Mouse (Mus musculus): ENCODE results near the gene Pold4.
"Not testable (repeated sequence)": the region's sequence is repeated elsewhere in the genome, so short reads cannot be mapped to it uniquely, and the experiment has no call there.

Pold4 gene

DNA sequence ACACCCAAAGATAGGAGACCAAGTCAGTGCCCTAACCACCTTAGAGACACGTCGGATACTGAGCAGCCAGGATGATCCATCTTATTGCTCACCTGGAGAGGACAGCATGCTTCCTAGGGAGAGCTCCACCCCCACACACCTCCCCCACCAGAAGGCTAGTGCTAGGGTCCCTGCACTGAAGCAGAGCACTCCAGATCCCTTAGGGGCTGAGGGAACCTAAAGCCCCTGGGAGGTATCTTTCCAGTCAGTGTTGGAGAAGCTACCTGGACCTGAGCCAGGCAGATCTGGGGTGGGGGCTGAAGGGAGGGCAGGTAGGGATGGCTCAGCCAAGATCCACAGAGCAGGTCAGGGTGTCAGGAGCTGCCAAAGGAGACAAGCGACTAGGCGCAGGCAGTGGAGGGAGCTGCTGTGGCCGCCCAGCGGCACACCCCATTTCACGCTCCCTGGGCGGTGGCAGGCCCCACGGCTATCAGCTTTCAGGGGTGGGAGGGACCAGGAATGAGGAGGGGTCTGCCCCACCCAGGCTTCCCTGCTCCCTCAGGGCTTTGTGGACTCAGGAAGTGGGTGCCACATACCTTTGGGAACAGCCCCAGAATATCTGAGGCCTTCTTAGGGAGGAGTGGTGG, 2.1 kb upstream of the Pold4 start:
- DNase-seq, result peak in 1 of 2 experiments; percentile 36

DNA sequence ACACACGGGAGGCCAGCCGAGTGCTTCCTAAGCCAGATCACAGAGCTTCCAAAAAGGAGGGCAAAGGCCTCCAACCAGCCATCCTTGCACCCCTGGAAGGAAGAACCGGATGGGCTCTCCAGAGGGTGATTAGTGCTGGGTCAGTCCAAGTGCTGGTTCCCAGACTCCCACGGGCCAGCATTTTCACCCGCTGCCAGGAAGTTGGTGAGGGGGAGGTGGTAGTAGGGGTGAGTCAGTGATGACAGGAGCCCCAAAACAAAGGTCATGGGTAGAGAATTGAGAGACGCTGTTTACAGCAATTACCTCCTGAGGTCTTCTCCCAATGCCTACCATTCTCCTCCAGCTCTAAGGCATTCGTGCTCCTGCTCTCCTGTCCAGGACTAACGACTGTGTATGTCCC, 1.3 kb upstream of the Pold4 start:
- no peak for DNase-seq

DNA sequence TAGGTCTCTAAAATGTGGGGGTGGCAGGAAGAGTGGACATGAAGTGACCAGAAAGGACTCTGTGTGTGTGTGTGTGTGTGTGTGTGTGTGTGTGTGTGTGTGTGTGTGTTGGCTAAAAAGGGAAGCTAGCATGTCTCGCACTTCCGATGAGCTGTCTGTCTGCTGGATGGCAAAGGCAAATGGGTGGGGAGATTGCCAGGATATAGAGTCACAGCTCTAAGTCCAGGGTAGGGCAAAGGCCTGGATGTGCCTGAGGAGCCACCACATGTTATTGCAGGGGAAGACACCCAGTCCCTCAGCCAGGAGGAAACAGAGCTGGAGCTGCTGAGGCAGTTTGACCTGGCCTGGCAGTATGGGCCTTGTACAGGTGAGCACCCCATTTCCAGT, 480 bp downstream of the Pold4 start:
- DNase-seq, result no peak

DNA sequence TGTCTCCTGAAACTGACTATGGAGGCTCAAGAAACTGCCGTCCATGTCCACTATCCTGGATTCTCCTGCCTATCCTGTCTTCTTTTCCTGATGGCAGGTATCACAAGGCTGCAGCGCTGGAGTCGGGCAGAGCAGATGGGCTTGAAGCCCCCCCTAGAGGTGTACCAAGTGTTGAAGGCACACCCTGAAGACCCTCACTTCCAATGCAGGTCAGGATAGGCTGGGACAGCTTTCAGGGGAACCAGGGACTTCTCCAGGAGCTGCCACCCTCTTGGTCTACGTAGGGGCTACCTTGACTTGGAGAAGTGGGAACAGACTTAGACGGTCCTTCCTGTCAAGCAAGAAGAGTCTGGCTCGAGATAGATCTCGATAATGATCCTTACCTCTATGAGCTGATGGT, 952 bp downstream of the Pold4 start:
- no peak for DNase-seq

DNA sequence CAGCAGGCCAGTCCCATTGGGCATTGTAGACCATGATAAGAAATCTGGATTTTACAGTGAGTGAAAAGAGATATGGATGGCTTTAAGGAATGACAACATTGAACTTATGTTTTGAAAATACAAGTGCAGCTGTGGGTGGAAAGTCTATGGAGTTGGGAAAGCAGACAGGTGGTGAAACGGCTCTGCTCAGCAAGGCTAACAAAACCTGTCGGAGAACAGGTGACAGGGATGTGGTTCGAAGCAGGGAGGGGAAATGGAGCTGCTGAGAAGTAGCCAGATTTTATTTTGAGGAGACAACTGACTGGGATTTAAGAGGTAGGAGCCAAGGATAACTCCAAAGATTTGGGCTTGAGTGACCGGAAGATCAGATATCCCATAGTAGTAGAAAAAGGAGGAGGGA, 2.8 kb downstream of the Pold4 start:
- DNase-seq, result no peak

DNA sequence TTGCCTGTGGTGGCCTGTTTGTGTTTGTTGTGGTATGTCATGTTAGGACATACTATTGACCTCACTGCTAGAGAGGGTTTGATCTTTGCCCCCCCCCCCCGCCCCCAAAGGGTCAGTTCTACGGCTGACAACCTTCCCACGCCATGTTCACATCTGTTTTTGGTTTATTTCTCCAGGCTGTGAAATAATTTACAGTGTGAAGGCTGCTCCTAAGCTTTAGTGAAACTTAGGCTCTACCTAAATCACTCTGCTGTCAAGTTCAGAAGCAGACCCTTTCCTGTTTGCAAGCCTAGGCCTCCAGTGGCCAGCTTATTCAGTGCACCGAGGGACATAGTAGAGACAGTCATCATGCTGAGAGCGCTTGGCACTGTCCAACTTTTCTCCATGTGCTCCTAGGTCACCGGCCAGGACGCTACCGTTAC, 8.6 kb downstream of the Pold4 start:
- DNase-seq, result no peak

DNA sequence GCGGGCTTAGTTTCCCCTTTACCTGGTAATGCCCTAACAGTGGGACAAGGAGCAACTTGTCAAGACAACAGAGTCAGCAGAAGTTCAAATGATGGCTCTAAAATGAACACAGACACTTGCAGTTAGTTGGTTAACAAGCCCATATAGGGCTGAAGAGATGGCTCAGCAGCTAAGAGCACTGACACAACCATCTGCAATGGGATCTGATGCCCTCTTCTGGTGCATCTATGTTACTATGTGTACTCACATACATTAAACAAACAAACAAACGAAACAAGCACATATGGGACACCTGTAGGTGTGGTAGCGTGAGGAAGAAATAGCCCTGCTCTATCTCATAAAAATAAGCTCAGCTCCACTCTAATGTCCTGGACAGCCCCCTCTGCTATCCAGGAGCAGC, 10.7 kb downstream of the Pold4 start:
- DNase-seq, result no peak

DNA sequence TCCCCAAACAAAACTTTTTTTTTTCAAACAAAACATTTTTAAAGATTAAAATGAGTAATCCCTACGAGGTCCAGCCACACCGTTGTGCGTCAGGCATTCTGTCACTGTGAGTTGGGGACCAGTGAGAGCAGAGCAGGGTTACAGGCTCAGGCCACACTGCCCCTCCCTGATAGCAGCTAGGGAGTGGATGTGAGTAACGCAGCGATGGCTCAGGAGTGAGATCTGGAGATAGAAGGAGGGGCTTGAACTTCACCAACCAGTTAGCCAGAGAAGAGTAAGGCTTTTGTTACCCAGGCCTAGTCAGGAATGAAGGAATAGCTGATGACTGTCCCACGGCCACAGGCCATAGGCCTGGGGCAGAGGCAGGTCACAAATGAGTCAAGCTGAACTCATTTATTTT, 13.1 kb downstream of the Pold4 start:
- DNase-seq, result no peak

DNA sequence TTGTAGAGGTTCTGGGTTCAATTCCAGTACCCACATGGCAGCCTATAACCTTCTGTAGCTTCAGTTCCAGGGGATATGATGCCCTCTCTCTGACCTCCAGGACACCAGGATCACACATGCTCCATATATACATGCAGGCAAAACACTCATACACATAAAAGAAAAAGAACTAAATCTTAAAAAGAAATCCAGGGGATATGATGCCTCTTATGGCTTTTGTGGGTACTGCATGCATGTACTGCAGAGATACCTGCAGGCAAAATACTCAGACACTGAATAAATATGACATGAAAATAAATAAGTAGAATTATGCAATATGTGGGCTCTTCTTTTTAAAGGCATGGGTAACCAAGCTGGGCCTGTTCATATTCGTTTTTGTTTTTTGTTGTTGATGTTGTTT, 15.3 kb downstream of the Pold4 start:
- DNase-seq, result no peak

DNA sequence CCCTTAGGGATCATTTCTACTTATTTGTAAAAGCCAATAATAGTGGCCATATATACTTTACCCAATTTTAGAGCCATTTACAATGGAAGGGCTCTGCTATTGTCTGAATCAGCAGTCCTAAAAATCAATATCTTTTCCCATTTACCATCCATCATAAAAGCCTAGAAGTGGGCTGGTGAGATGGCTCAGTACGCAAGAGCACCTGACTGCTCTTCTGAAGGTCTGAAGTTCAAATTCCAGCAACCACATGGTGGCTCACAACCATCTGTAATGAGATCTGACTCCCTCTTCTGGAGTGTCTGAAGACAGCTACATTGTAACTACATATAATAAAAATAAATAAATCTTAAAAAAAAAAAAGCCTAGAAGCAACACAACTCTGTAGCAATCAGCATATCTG, 17.0 kb downstream of the Pold4 start:
- DNase-seq, result not testable (repeated sequence)

DNA sequence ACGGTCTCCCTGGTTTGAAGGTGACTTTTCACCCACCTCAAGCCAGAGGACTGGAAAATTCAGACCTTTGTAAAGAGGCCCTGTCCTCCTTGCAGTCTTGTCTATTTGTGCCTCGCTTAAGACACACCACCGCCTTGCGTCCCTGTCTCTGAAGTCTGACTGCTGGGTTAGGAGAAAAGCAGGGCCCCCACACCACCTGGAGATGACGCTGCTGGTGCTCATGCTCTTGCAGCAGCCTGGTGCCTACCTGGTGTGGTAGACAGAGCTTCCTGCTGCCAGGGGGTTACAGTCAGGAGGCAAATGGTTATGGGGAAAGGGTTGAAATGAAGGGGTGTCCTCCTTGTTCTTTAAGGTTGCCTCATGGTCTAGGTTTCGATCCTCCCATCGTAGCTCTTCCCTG, 22.5 kb downstream of the Pold4 start:
- no peak for DNase-seq

DNA sequence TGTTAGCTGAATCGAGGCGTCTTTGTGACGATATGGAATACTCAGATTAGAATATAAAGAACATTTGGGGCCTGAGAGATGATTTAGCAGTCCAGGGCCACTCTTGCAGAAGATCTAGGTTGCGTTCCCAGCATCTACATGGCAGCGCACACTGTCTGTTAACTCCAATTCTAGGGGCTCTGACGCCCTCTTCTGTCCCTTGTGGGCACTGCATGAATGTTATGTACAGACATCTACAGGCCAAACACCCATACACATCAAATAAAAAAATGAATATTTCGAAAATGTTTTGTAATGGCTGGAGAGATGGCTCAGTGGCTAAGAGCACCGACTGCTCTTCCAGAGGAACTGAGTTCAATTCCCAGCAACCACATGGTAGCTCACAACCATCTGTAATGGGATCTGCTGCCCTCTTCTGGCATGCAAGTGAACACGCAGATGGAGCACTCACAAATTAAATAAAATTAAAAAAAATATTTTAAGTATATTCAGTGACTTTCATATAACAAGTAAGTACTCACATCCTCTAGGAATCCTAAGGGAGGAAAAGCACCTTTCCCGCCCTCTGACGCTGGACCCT, 24.0 kb downstream of the Pold4 start:
- no peak for DNase-seq

DNA sequence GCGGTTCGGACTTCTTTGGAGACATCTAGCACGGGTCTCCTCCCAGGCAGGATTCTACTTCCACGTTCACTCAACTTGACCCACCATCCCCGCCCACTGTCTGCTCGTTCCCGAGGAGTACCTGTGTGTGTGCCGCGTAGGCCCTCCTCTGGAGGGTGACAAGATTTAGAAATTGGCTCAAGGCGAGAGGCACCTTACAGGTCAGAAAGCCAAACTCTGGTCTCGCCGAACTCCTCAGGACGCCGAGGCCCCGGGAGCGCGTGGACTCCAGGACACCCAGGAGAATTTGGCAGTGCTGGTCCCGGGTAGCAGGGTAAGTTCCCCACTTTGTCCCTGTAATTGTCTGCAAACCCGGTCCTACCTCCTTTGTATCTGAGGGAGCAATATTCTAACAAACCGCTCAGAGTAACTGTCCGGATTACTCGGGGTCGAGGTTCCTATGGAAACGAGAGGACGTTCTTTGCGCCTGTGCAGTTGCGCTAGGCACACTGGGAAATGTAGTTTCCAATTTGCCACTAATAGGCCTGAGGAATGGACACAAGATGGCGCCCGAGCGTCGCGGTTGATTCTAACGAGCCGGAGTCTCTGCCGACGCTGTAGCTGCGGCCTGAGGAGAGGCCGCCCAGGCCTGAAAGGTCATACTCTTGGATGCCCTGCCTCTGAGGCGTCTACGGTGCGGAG, 25.7 kb downstream of the Pold4 start:
- DNase-seq, result peak; percentile 94 to 97

DNA sequence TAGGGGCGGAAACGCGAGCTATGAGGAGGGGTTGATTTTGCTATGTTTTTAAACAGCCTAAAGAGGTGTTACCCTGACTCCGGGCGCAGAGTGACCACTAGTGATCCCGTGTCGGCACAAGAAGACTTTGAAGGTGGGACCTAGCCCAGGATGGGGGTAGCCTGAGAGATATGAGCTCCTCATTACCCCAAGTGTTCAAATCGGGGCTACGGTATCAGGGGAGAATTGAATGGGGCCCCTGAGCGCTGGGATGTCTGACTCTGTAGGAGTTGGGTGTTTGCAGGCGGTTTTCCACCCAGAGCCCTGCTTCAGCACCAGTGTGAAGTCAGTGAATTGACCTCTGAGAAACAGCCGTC, 26.2 kb downstream of the Pold4 start:
- DNase-seq, result no peak

DNA sequence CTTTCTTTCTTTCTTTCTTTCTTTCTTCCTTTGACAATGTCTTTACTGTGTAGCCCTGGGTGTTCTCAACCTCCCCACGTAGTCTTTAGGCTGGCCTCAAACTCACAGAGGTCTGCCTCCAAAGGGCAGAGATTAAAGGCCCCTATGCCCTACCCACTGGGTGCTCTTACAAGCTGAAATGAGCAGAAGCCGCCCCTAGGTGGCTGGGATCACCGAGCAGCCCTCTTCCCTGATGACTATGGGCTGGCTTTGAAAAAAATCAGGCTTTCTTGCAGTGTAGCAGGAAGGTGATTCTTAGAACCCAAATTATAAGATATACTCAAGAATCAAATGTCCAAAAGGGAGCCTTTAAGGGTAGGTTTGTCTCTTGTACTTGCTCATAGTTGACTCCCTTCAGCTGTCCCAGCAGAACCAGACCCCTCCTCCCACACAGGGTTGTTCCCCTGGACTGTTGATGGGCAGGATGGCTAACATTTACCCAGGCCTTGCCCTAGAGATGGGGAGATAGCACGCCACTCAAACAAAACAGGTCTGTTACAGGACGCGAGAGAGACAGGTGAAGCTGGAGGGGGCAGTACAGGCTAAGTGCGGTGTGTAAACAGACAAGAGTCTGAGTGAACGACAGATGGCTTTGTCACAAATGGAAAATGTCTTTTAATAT, 29.5 kb downstream of the Pold4 start:
- no peak for DNase-seq

DNA sequence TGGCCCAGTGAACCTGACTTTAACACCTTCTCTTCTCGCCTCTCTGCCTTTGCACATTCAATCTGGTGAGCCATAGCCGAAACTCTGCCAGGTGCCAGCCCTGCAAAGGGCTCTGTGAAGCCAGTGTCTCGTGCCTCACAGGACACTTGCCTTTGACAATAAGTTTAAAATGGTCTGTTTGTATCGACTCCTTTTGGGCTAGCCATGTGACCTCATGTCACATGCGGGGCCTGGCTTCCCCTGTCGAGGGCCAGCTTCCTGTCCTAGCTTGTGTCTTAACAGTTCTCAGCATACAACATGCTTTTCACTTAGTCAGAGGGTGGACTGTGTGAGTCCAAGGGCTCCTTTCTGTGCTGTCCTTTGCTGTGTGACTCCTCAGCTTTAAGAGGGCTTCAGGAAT, 31.1 kb downstream of the Pold4 start:
- DNase-seq, result peak in 1 of 2 experiments; percentile 38

DNA sequence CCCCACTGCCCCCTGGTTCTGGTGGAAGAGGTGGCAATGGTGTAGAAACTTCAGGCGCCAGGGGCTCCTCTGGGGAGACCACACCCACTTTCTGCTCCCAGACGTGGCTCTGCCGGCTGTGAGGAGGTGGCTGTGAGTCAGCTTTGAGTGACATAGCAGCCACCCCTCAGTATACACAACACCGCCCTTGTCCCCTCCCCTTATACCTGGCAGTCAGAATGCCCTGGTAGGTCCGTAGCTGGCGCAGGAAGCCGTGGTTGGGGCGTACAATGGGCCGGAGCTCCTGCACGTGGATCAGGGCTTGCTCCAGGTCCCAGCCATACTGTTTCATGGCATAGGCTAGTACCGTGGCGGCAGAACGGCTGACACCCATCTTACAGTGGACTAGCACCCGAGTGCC, 32.0 kb downstream of the Pold4 start:
- DNase-seq, result peak in 1 of 2 experiments; percentile 13

DNA sequence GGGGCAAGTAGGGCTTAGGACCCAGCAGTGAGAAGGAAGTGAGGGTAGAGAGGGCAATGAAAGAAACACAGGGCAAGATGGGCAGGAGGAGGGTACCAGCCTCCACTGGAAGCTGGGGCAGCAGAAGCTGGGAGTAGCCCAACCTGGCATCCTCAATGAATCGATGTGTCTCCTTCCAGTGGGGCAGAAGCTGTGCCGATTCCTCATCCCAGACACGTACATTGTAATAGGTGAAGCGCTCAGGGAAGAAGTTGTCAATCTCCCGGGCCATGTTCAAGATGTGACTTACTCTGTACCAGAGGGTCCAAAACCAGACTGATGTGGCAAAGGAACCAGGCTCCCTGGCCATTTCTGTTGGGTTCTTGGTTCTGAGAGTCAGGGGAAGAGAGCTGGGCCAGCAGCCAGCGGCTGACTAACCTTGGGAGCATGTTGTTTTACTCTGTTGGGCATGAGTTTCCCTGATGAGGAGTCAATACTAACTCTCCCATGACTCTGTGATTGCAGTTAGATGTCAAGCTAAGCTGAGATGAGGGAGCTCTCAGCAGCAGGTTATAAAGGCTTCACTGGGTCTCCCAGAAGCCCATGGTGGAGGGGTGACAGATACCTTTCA, 32.6 kb downstream of the Pold4 start:
- no peak for DNase-seq

DNA sequence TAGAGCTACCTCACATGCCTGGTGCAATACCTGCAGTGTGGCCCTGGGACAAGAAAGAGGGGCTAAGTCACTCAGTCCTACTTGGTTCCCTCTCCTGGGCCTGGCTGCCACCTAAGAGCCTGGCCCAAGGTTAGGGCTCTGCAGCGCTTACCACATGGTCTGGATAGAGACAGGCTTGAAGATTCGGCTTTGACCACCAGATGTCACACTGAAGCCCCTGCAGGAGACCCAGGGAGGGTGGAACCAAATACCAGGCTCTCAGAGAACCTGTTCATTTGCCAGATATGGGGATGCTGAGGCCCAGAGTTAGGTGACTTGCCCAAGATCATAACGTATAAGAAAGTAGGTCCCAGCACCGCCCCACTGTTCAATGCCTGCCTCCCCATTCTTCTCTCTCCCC, 34.3 kb downstream of the Pold4 start:
- DNase-seq, result peak in 1 of 2 experiments; percentile 24

DNA sequence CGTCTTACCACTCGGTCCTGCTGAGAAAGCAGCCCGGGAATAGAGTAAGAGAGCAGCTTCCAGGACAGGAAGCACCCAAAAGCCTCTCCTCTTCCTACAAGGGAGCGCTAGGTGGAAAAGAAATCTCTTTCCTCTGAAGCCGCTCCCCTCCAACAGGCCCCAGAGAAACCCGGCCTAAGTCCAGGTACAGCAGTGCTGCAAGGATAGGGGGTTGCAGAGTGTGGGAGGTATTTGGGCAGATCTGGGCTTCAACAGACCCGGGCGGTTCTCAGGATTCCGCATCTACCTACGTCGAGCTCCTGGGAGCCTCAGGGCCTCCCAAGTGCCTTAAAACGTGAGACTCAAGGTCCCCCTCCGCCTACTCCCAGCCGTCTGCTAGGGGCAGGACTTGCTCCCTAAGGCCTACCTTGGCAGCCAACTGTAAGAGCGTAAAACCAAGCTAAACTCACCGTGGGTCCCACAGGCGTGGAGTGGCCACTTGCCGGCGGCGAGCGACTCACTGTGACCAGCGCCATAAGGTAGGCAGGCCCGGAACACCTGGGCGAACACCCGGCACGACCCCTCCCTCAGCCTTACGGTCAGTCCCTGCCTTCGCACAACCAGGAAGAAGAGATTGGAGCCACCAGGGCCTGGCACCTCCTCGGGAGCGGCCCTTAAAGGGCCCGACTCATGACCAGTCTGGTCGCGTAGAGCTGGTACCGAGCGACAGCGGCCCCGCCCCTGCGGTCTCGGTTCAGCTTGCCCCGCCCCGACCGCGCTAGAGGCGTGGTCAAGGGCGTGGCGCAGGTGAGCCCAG, 37.1 kb downstream of the Pold4 start, which contains the start of gene Ssh3:
Gene Ssh3, minus strand, starts transcription at position 615 of the 796 bp plus-strand sequence.
- peak; percentile 84 to 92 for DNase-seq

DNA sequence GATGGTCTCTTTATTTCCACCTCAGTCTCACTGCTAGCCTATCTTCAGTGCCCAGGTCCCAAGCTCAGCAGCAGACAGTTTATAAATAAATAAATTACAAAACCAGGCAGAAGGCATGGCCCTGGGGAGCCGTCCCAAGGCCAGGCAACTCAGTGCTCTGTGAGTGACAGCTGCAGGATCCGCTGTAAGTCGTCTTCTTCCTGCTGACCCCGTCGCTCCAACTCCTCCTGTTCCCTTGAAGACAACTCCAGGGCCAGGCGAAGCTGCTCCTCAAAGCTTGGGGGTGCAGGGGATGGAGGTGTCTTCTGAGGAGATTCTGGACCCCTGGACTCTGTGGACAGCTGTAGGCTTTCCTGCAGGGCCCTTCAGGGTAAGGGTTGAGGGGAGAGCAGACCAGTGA, 38.5 kb downstream of the Pold4 start:
- DNase-seq, result peak; percentile 29 to 35

DNA sequence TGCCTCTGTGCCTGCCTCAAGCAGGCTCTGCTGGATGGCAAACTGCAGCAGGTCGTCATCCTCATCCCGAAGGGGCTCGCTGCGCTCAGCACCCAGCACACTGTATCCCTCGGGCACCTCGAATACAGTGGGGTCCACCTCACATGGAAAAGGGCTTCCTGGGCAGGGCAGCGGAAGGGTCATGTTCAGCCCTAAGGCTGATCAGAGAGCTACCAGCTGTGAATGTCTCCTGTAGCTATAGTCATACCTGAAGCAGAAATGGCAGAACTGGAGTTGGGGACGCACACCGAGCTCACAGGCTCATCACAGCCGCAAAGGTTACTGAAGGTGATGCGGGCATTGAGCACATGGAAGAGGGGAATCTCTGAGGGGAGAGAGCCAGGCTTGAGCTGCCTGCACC, 39.3 kb downstream of the Pold4 start:
- no peak for DNase-seq

DNA sequence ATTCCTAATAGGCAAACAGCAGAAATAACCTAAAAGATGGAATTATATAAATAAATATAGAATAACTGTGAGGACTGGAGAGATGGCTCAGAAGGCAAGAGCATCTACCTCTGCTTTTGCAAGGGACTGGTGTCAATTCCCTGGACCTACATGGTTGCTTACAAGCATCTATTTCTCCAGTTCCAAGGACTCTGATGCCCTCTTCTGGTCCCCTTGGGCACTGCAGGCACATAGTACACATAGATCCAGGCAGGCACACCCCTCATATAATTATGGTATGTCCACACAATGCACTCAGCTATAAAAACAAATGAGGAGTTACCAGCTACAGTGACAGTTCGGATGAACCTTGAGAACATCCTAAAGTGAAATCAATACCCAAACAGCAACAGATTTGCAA, 47.8 kb downstream of the Pold4 start:
- no peak for DNase-seq

Data from cerebellum, postnatal 25 days (tissue).